Mouse (Mus musculus) neural tube, embryonic 15.5 days (tissue): ENCODE measurements around the gene Acsm1. TPM values are rescaled to one million over a fixed set of nuclear protein-coding genes. Genes with fewer than 3 reads are reported as not detected.
"Not testable (repeated sequence)": the region's sequence is repeated elsewhere in the genome, so short reads cannot be mapped to it uniquely, and the experiment has no call there.

Experiments
- ATAC-seq: fragments of 200-750 bp; cut with Nextera tagmentation; 2 replicates; pipeline ENCODE4 v1.8.0; 2017; ENCODE audit warnings: mild to moderate bottlenecking, moderate TSS enrichment, moderate library complexity; ENCODE audit not compliant: low FRiP score
- H3K27ac ChIP-seq: fragments of 300-500 bp; sonication (generic); replicated peaks from 2 replicates; pipeline ENCODE4 v1.5.1; 2015; ENCODE audit warnings: mild to moderate bottlenecking, inconsistent platforms
- H3K27me3 ChIP-seq: fragments of 300-500 bp; sonication (generic); replicated peaks from 2 replicates; pipeline ENCODE4 v1.6.1; 2015; ENCODE audit warnings: inconsistent platforms
- H3K36me3 ChIP-seq: fragments of 300-500 bp; sonication (generic); 2 replicates; pipeline ENCODE4 v1.6.1; 2015; ENCODE audit warnings: inconsistent platforms
- H3K4me1 ChIP-seq: fragments of 300-500 bp; sonication (generic); 2 replicates; pipeline ENCODE4 v1.6.1; 2015; ENCODE audit warnings: inconsistent platforms
- H3K4me2 ChIP-seq: fragments of 300-500 bp; sonication (generic); 2 replicates; pipeline ENCODE4 v1.6.1; 2015; ENCODE audit warnings: inconsistent platforms, mild to moderate bottlenecking, moderate library complexity
- H3K4me3 ChIP-seq: fragments of 300-500 bp; sonication (generic); replicated peaks from 2 replicates; pipeline ENCODE4 v1.5.1; 2015; ENCODE audit warnings: mild to moderate bottlenecking, inconsistent platforms
- H3K9ac ChIP-seq: fragments of 300-500 bp; sonication (generic); replicated peaks from 2 replicates; pipeline ENCODE4 v1.6.1; 2015; ENCODE audit warnings: mild to moderate bottlenecking, inconsistent platforms
- H3K9me3 ChIP-seq: fragments of 300-500 bp; sonication (generic); replicated peaks from 2 replicates; pipeline ENCODE4 v1.6.1; 2016; ENCODE audit warnings: inconsistent platforms
- WGBS: fragments of 180-500 bp; shearing (Covaris S2); methylation state at CpG from one replicate; pipeline ENCODE4 v1.1.7; 2015; ENCODE audit warnings: mixed read lengths; 5-methylcytosine and 5-hydroxymethylcytosine counted together
- polyA plus RNA-seq: library from polyadenylated mRNA; unstranded; fragments of >200 nt; fragmentation: Nextera tagmentation; extraction: Ambion mirVana; gene quantifications from 2 replicates; pipeline ENCODE4 v1.2.1, GENCODE M21; 2015

Gene Acsm1
- not detected in 2 replicates for polyA plus RNA-seq

DNA sequence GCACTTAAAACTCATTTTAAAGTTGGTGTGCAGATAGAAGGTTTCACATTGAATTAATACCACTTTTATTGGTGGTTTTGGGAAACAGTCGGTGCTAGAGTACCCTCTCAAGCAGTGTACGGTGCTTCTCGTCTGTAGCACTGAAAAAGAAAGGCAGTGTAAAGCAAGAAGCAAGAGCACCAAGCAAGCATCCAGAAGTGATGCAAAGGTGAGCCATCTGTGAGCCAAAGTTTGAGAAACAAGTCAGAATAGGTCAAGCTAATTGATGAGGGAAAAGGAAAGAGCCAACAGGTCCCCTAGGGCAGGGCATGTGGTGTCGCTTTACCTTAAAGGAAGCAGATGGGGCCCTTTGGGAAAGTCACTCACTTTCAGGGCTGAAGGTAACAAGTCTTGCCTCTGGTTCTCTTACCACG lies at the start of gene Acsm1:
Gene Acsm1, plus strand, starts transcription at position 363 of the 413 bp plus-strand sequence.
- ATAC-seq, result no peak
- H3K9me3 ChIP-seq, result no peaks in the 10 kb centered on the region
- 84% methylated on average over 5 of the region's 5 CpGs for WGBS

DNA sequence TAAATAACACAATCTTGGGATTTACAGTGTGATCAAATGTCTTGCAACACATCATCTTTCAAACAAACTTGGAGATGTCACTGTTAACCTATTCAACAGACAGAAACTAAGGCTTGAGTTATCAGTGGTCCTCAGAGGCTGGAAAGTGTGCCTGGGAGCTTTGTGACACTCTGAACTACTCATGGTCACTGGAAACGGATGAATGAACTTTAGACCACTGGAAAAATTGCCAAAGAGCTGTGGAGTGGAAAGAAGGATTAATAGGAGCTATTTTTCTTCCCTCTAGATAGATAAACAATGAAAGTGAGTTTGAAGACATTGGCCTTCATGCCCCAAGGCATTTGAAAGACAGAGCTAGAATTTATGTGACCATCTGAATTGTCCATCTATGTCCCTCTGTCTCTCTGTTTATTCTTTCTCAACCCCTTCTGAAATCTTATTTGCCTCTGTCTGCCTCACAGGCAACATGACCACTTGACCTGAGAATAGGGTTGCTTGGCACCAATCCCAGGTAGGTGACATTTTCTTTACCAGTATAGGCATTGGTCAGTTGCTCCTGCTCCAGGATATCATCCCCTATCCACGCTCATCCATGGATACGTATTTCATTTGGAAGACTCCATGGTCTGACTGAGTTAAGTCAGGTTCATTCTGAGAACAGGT lies 46.9 kb upstream of the Acsm1 start:
- H3K27ac ChIP-seq, result no peak overlapping the region
- no peaks in the 10 kb centered on the region for H3K4me1 ChIP-seq
- no peak overlapping the region for H3K4me3 ChIP-seq

More for the DNA sequence above, at the start of gene Acsm1:
- Histone ChIP-seq H3K27me3 (no peaks in the 10 kb centered on the region), H3K27ac (no peak within 1 kb of the TSS), H3K4me2 (no peak within 1 kb of the TSS), H3K4me3 (no peak within 1 kb of the TSS), H3K9ac (no peak within 1 kb of the TSS), H3K4me1 (no peaks in the 10 kb centered on the region), H3K36me3 (no peaks in the 10 kb centered on the region)

DNA sequence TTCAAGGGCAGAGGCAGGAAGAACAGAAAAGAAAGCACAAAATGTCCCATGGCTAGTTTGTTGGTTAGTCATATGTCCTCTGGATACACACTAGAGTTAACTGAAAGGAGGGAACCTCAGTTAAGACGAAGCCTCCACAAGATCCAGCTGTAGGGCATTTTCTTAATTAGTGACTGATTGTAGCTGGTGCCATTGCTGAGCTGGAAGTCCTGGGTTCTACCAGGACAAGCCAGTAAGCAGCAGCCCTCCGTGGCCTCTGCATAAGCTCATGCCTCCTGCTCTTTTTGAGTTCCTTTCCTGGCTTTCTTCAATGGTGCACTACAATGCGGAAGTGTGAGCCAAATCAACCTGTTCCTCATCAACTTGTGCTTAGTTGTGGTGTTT lies 46.4 kb upstream of the Acsm1 start:
- Histone ChIP-seq H3K4me2 (no peak overlapping the region), H3K27ac (no peak overlapping the region), H3K27me3 (no peaks in the 10 kb centered on the region), H3K4me1 (no peaks in the 10 kb centered on the region), H3K4me3 (no peak overlapping the region), H3K36me3 (no peaks in the 10 kb centered on the region), H3K9me3 (no peaks in the 10 kb centered on the region), H3K9ac (no peak overlapping the region)
- 94% methylated on average over 3 of the region's 3 CpGs for WGBS
- no peak for ATAC-seq

More for the DNA sequence above, 46.9 kb upstream of the Acsm1 start:
- Histone ChIP-seq H3K9me3 (no peaks in the 10 kb centered on the region), H3K36me3 (no peaks in the 10 kb centered on the region), H3K4me2 (no peak overlapping the region), H3K9ac (no peak overlapping the region), H3K27me3 (no peaks in the 10 kb centered on the region)
- 79% methylated on average over 3 of the region's 3 CpGs for WGBS
- ATAC-seq, result no peak

DNA sequence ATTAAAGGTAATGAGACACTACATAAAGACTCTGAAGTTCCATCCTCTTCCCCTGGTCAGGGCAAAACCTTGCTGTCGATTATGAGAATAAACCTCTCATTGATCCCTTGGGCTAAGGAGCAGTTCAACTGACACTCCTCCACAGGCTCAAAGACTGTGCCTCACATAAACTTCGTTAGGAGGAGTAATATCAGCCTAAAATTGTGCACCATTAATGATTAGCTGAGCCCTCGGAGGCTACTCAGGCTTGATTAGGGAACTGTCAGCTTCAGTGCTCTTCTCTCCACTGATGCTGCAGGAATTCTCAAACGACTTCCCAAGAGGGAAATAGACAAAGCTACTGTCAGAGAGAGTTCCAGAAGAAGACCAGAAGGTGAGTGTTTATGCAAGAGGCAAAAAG lies 45.4 kb upstream of the Acsm1 start:
- no peaks in the 10 kb centered on the region for H3K9me3 ChIP-seq
- no peak for ATAC-seq
- no peak overlapping the region for H3K27ac ChIP-seq
- no peaks in the 10 kb centered on the region for H3K4me1 ChIP-seq
- H3K4me2 ChIP-seq, result no peak overlapping the region
- H3K36me3 ChIP-seq, result no peaks in the 10 kb centered on the region
- no peak overlapping the region for H3K4me3 ChIP-seq
- H3K9ac ChIP-seq, result no peak overlapping the region
- 49% methylated on average over 4 of the region's 4 CpGs for WGBS
- no peaks in the 10 kb centered on the region for H3K27me3 ChIP-seq

DNA sequence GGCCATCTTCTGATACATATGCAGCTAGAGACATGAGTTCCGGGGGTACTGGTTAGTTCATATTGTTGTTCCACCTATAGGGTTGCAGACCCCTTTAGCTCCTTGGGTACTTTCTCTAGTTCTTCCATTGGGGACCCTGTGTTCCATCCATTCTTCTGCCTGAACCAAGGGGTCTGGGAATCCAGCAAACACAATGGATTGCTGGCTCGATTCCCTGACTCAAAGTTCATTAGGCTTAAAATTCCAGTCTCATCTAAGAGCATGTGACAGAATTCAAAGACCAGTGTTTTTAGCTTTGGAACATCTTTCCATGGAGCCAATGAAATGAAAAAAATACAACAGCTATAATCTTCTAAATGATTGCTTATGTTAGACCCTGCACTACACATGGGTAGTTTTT lies 44.4 kb upstream of the Acsm1 start:
- H3K36me3 ChIP-seq, H3K9ac ChIP-seq, H3K27ac ChIP-seq, H3K4me1 ChIP-seq, ATAC-seq, H3K27me3 ChIP-seq, H3K4me3 ChIP-seq, H3K9me3 ChIP-seq, H3K4me2 ChIP-seq: not testable (repeated sequence)
- 89% methylated on average over 2 of the region's 2 CpGs for WGBS

DNA sequence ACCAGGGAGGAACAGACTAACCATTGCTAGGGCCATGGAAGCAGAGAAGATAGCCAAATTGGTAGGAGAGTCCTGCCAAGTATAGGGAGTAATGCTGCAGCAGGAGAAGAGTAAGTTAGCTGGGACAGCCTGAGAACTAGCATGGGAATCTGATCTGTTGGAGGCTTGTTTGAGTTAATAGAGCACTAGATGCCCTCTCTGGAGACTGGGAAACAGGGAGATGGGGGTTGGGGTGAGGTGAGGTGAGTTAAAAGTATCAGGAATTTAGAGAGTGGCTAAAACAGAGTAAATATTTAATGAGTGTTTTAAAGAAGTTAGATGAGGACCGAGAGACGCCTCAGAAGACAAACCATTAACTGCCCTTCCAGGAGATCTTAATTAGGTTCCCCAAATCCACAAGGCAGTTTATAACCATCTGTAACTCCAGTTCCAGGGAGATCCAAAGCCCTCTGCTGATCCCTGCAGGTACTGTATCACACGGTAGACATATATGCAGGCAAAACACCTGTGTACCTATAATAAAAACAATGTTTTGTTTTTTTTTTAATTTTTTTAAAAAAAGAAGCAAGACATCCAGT lies 12.2 kb upstream of the Acsm1 start:
- no peaks in the 10 kb centered on the region for H3K4me1 ChIP-seq
- WGBS, result 75% methylated on average over 3 of the region's 3 CpGs
- no peak overlapping the region for H3K4me3 ChIP-seq
- no peak overlapping the region for H3K4me2 ChIP-seq
- no peaks in the 10 kb centered on the region for H3K36me3 ChIP-seq
- H3K27ac ChIP-seq, result no peak overlapping the region
- no peak overlapping the region for H3K9ac ChIP-seq
- H3K9me3 ChIP-seq, result no peaks in the 10 kb centered on the region
- H3K27me3 ChIP-seq, result no peaks in the 10 kb centered on the region
- no peak for ATAC-seq

DNA sequence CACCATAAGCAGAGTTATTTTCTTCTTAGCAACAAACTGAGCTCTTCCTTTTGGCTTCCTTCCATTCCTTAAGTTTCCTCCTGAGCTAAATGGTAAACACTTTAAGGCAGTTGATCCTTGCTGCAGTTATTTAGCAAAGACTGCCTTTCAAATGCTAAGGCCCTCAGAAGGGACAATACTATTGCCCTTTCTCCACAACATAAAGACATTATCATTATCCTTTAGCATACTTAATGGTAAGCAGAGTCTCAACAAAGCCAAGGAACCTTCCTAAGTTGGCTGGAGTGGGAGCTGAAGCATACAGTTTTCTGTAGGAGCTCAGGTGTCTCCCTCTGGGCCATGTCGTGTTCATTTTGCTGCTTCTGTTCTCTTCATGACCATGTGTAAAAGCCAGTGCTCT lies 11.5 kb upstream of the Acsm1 start:
- Histone ChIP-seq H3K27me3 (no peaks in the 10 kb centered on the region), H3K9ac (no peak overlapping the region), H3K36me3 (no peaks in the 10 kb centered on the region), H3K4me2 (no peak overlapping the region), H3K27ac (no peak overlapping the region), H3K4me1 (no peaks in the 10 kb centered on the region), H3K4me3 (no peak overlapping the region), H3K9me3 (no peaks in the 10 kb centered on the region)
- 25% methylated on average over 1 of the region's 1 CpGs for WGBS
- ATAC-seq, result no peak

DNA sequence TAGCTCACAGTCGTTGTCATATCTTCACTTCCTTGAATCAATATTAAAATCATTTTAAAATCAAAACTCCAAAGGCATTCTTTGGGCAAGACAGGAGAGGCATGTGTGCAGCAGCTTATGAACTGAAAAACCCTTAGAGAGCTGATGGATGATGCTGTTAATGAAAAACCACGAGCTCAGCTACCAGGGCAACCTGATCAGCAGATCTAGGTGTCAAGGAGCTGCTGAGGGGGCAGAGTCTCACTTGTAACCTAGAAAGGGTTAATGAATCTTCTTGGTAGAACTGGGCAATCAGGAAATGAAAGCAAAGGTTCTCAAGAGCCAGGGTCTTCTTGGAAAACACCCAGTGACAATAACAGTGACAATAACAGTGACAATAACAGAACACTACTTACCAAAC lies 10.3 kb upstream of the Acsm1 start:
- no peak overlapping the region for H3K9ac ChIP-seq

DNA sequence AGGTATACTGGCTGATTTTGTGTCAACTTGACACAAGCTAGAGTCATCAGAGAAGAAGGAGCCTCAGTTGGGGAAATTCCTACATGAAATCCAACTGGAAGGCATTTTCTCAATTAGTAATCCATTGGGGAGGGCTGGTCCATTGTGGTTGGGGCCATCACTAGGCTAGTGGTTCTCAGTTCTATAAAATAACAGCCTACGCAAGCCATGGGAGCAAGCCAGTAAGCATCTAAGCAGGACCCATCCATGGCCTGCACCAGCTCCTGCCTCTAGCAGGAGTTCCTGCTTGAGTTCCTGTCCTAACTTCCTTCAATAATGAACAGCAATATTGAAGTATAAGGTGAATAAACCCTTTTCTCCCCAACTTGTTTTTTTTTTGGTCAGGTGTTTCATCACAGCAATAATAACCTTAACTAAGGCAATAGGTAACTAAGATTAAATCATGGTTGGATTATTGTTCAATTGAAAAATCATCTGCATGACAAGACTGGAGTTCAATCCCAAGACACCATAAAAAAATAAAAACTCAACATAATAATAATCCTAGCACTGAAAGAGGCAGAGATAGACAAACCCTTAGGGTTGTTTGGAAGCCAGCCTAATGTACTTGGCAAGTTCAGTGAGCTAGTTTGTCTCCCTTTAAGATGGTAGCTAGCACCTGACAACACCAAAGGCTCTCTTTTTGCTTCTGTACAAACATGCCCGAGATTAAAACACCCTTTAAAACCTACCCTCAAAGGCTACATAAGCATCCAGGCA lies 5.5 kb upstream of the Acsm1 start:
- Histone ChIP-seq H3K27me3 (no peaks in the 10 kb centered on the region), H3K4me1 (no peaks in the 10 kb centered on the region), H3K9ac (no peak overlapping the region), H3K36me3 (no peaks in the 10 kb centered on the region), H3K9me3 (no peaks in the 10 kb centered on the region), H3K4me2 (no peak overlapping the region), H3K27ac (no peak overlapping the region), H3K4me3 (no peak overlapping the region)
- 87% methylated on average over 2 of the region's 2 CpGs for WGBS
- ATAC-seq, result no peak

More for the DNA sequence above, 10.3 kb upstream of the Acsm1 start:
- no peaks in the 10 kb centered on the region for H3K27me3 ChIP-seq
- no peak overlapping the region for H3K4me3 ChIP-seq
- 72% methylated on average over 2 of the region's 2 CpGs for WGBS
- no peak for ATAC-seq
- H3K36me3 ChIP-seq, result no peaks in the 10 kb centered on the region
- no peak overlapping the region for H3K4me2 ChIP-seq
- H3K27ac ChIP-seq, result no peak overlapping the region
- H3K4me1 ChIP-seq, result no peaks in the 10 kb centered on the region
- H3K9me3 ChIP-seq, result no peaks in the 10 kb centered on the region

DNA sequence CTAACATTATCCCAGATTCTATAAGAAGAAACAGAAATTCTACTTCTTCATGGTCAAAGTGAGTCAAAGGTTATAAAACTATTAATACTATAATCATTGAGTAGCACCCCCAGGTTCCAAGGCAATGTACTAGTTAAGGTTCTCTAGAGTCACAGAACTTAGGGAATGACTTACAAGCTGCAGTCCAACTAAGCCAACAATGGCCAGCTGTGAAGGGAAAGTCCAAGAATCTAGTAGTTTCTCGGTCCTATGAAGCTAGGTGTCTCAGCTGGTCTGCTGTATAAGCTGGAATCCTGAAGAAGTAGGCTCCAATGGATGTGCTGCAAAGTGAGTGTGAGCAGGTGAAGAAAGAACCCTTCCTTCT lies 4.9 kb upstream of the Acsm1 start:
- no peaks in the 10 kb centered on the region for H3K36me3 ChIP-seq
- H3K27me3 ChIP-seq, result no peaks in the 10 kb centered on the region
- no peak for ATAC-seq
- no peaks in the 10 kb centered on the region for H3K9me3 ChIP-seq
- no peak overlapping the region for H3K9ac ChIP-seq
- H3K4me1 ChIP-seq, result no peaks in the 10 kb centered on the region
- H3K27ac ChIP-seq, result no peak overlapping the region
- H3K4me2 ChIP-seq, result no peak overlapping the region
- no peak overlapping the region for H3K4me3 ChIP-seq
- WGBS, result 79% methylated on average over 1 of the region's 1 CpGs

DNA sequence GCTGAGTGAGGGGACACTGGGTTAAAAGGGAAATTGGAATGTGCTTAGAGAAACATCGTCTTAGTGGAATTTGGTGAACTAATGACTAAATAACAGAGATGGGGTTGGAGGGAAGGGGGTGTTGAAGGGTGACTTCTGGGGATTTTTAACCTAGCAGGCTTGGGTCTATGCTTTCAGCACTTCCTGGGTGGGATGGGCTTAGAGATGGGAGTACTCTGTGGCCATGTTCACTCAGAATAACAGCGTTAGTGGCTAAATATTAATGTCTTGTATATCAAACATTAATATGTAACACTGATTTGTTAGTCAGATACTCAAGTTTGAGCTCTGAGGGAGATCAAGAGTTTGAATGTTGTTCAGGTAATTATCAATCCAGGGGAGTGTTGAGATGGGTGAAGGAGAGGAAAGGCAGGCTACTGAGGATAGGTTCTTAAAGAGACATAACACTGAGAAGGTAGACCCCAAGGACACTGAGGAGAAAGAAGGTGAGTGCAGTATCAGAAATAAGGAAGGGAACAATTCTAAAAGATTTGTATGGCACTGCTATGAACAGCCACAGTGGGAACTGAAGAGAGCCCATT lies 1.8 kb upstream of the Acsm1 start:
- no peak for ATAC-seq
- no peaks in the 10 kb centered on the region for H3K9me3 ChIP-seq

More for the DNA sequence above, 1.8 kb upstream of the Acsm1 start:
- Histone ChIP-seq H3K4me2 (no peak overlapping the region), H3K4me1 (no peaks in the 10 kb centered on the region), H3K27ac (no peak overlapping the region), H3K4me3 (no peak overlapping the region), H3K36me3 (no peaks in the 10 kb centered on the region), H3K27me3 (no peaks in the 10 kb centered on the region), H3K9ac (no peak overlapping the region)
- WGBS, result 88% methylated on average over 2 of the region's 2 CpGs
